Mouse (Mus musculus): ENCODE measurements around the gene Park7.

Park7 gene

GRCm38 (mm10) chr4:150914290-150914733 lies at the start of gene Park7, which contains the start of gene Tnfrsf9:
Gene Park7, minus strand, starts transcription at chr4:150914437.
Gene Tnfrsf9, plus strand, starts transcription at chr4:150914562.
- CTCF ChIA-PET = interaction anchor here (0.6 kb wide), 1 partner anchor 92 kb away, joined by 6 read pairs; no protein-coding TSS in a partner anchor

GRCm38 (mm10) chr4:150963711-150964110 lies 49.5 kb upstream of the Park7 start:
- CTCF ChIA-PET = no interaction called here

- CTCF ChIA-PET = no interaction called here
These were observed 48.0 kb upstream of the Park7 start for GRCm38 (mm10) chr4:150962231-150962630.

GRCm38 (mm10) chr4:150958536-150958935 lies 44.3 kb upstream of the Park7 start:
- CTCF ChIA-PET = no interaction called here

- CTCF ChIA-PET = no interaction called here
These were observed 42.8 kb upstream of the Park7 start for GRCm38 (mm10) chr4:150957106-150957458.

GRCm38 (mm10) chr4:150956369-150957105 lies 42.3 kb upstream of the Park7 start:
- CTCF ChIA-PET = no interaction called here

- CTCF ChIA-PET = no interaction called here
These were observed 36.7 kb upstream of the Park7 start for GRCm38 (mm10) chr4:150950972-150951371.

- CTCF ChIA-PET = no interaction called here
These were observed 30.5 kb upstream of the Park7 start for GRCm38 (mm10) chr4:150944707-150945106.

GRCm38 (mm10) chr4:150939991-150940651 lies 25.9 kb upstream of the Park7 start:
- CTCF ChIA-PET = no interaction called here

- CTCF ChIA-PET = no interaction called here
These were observed 23.8 kb upstream of the Park7 start for GRCm38 (mm10) chr4:150938063-150938452.

- CTCF ChIA-PET = interaction anchor here (0.7 kb wide), 1 partner anchor 18 kb away, joined by 10 read pairs; no protein-coding TSS in a partner anchor
These were observed 23.2 kb upstream of the Park7 start for GRCm38 (mm10) chr4:150937293-150938062.

GRCm38 (mm10) chr4:150933503-150933902 lies 19.3 kb upstream of the Park7 start:
- CTCF ChIA-PET = no interaction called here

- CTCF ChIA-PET = no interaction called here
These were observed 13.6 kb upstream of the Park7 start for GRCm38 (mm10) chr4:150927789-150928188.

- CTCF ChIA-PET = no interaction called here
These were observed 12.9 kb upstream of the Park7 start for GRCm38 (mm10) chr4:150926924-150927705.

GRCm38 (mm10) chr4:150925923-150926322 lies 11.7 kb upstream of the Park7 start:
- CTCF ChIA-PET = interaction anchor here (1.1 kb wide), 1 partner anchor 24 kb away, joined by 4 read pairs; no protein-coding TSS in a partner anchor

GRCm38 (mm10) chr4:150924936-150925335 lies 10.7 kb upstream of the Park7 start:
- CTCF ChIA-PET = no interaction called here

- CTCF ChIA-PET = no interaction called here
These were observed 10.1 kb upstream of the Park7 start for GRCm38 (mm10) chr4:150924308-150924707.

GRCm38 (mm10) chr4:150921206-150921605 lies 7.0 kb upstream of the Park7 start:
- CTCF ChIA-PET = no interaction called here

- CTCF ChIA-PET = interaction anchor here (0.9 kb wide), 1 partner anchor 48 kb away, joined by 12 read pairs; no protein-coding TSS in a partner anchor
These were observed 3.2 kb upstream of the Park7 start for GRCm38 (mm10) chr4:150917336-150918027.

- CTCF ChIA-PET = no interaction called here
These were observed 1.1 kb upstream of the Park7 start for GRCm38 (mm10) chr4:150915181-150915906.
